Mouse (Mus musculus) forebrain, embryonic 13.5 days (tissue): ENCODE measurements at regions not wholly inside any gene's neighbourhood (a gene's known extent, or its start where the extent isn't known, plus 50 kb on each side); places are given as distances from the start of the nearest gene placed in this dataset.
"Not testable (repeated sequence)": the region's sequence is repeated elsewhere in the genome, so short reads cannot be mapped to it uniquely, and the experiment has no call there.

Experiments
- ATAC-seq: fragments of 200-750 bp; cut with Nextera tagmentation; 2 replicates; pipeline ENCODE4 v1.8.0; 2017
- H3K27ac ChIP-seq: fragments of 300-500 bp; sonication (generic); 2 replicates; pipeline ENCODE4 v1.5.1; 2015; ENCODE audit warnings: inconsistent platforms, mild to moderate bottlenecking, moderate library complexity
- H3K27me3 ChIP-seq: fragments of 300-500 bp; sonication (generic); 2 replicates; pipeline ENCODE4 v1.6.1; 2015; ENCODE audit warnings: mild to moderate bottlenecking, inconsistent platforms
- H3K36me3 ChIP-seq: fragments of 300-500 bp; sonication (generic); 2 replicates; pipeline ENCODE4 v1.6.1; 2015; ENCODE audit warnings: mild to moderate bottlenecking, inconsistent platforms; ENCODE audit not compliant: poor library complexity, severe bottlenecking
- H3K4me1 ChIP-seq: fragments of 300-500 bp; sonication (generic); 2 replicates; pipeline ENCODE4 v1.6.1; 2015; ENCODE audit warnings: inconsistent platforms
- H3K4me2 ChIP-seq: fragments of 300-500 bp; sonication (generic); 2 replicates; pipeline ENCODE4 v1.6.1; 2015; ENCODE audit warnings: inconsistent platforms, mild to moderate bottlenecking, moderate library complexity
- H3K4me3 ChIP-seq: fragments of 300-500 bp; sonication (generic); 2 replicates; pipeline ENCODE4 v1.5.1; 2015; ENCODE audit warnings: mild to moderate bottlenecking, inconsistent platforms
- H3K9ac ChIP-seq: fragments of 300-500 bp; sonication (generic); 2 replicates; pipeline ENCODE4 v1.6.1; 2015; ENCODE audit warnings: mild to moderate bottlenecking, inconsistent platforms
- H3K9me3 ChIP-seq: fragments of 300-500 bp; sonication (generic); replicated peaks from 2 replicates; pipeline ENCODE4 v1.6.1; 2016; ENCODE audit warnings: inconsistent platforms
- WGBS: fragments of 180-500 bp; shearing (Covaris S2); methylation state at CpG from one replicate; pipeline ENCODE4 v1.1.7; 2015; 5-methylcytosine and 5-hydroxymethylcytosine counted together

GRCm38 (mm10) chr15:3171774-3172173 lies 96.6 kb upstream of the Selenop start:
- Histone ChIP-seq H3K4me1 (no peaks in the 10 kb centered on the region), H3K9me3 (peaks cover 8% of the 10 kb centered on the region; the same call in 1 of the 2 replicates), H3K4me3 (no peak overlapping the region), H3K36me3 (no peaks in the 10 kb centered on the region), H3K9ac (no peak overlapping the region), H3K4me2 (no peak overlapping the region), H3K27ac (no peak overlapping the region), H3K27me3 (no peaks in the 10 kb centered on the region)
- ATAC-seq, result no peak

GRCm38 (mm10) chr15:3174072-3174471 lies 94.3 kb upstream of the Selenop start:
- ATAC-seq, result no peak

GRCm38 (mm10) chr15:3174848-3175247 lies 93.5 kb upstream of the Selenop start:
- no peak overlapping the region for H3K27ac ChIP-seq
- no peak overlapping the region for H3K4me2 ChIP-seq
- peaks cover 8% of the 10 kb centered on the region; the same call in 1 of the 2 replicates for H3K9me3 ChIP-seq
- H3K9ac ChIP-seq, result no peak overlapping the region
- no peak overlapping the region for H3K4me3 ChIP-seq
- H3K27me3 ChIP-seq, result no peaks in the 10 kb centered on the region
- H3K36me3 ChIP-seq, result no peaks in the 10 kb centered on the region
- no peaks in the 10 kb centered on the region for H3K4me1 ChIP-seq
- no peak for ATAC-seq
- 47% methylated on average over 2 of the region's 2 CpGs for WGBS

More at GRCm38 (mm10) chr15:3174072-3174471, 94.3 kb upstream of the Selenop start:
- no peak overlapping the region for H3K4me2 ChIP-seq
- H3K4me3 ChIP-seq, result no peak overlapping the region
- H3K27me3 ChIP-seq, result no peaks in the 10 kb centered on the region
- no peaks in the 10 kb centered on the region for H3K36me3 ChIP-seq
- H3K9me3 ChIP-seq, result peaks cover 8% of the 10 kb centered on the region; the same call in 1 of the 2 replicates
- no peak overlapping the region for H3K9ac ChIP-seq
- H3K27ac ChIP-seq, result no peak overlapping the region
- no peaks in the 10 kb centered on the region for H3K4me1 ChIP-seq
- 67% methylated on average over 2 of the region's 2 CpGs for WGBS

GRCm38 (mm10) chr15:3201912-3202653 lies 66.3 kb upstream of the Selenop start:
- no peak overlapping the region for H3K4me2 ChIP-seq
- H3K9ac ChIP-seq, result no peak overlapping the region
- no peaks in the 10 kb centered on the region for H3K36me3 ChIP-seq
- H3K4me3 ChIP-seq, result no peak overlapping the region
- ATAC-seq, result peak; percentile 72
- 89% methylated on average over 2 of the region's 2 CpGs for WGBS
- no peaks in the 10 kb centered on the region for H3K9me3 ChIP-seq
- no peaks in the 10 kb centered on the region for H3K27me3 ChIP-seq
- no peak overlapping the region for H3K27ac ChIP-seq
- no peaks in the 10 kb centered on the region for H3K4me1 ChIP-seq

- no peak for ATAC-seq
These were observed 62.8 kb upstream of the Selenop start for GRCm38 (mm10) chr15:3205522-3205921.

GRCm38 (mm10) chr15:3206076-3206475 lies 62.3 kb upstream of the Selenop start:
- not testable (repeated sequence) for ATAC-seq, H3K27me3 ChIP-seq, H3K4me3 ChIP-seq, H3K27ac ChIP-seq, H3K9me3 ChIP-seq, H3K9ac ChIP-seq, H3K36me3 ChIP-seq, H3K4me1 ChIP-seq, H3K4me2 ChIP-seq
- 68% methylated on average over 6 of the region's 6 CpGs for WGBS

More at GRCm38 (mm10) chr15:3205522-3205921, 62.8 kb upstream of the Selenop start:
- Histone ChIP-seq H3K4me1 (no peaks in the 10 kb centered on the region), H3K27ac (no peak overlapping the region), H3K36me3 (no peaks in the 10 kb centered on the region), H3K4me2 (no peak overlapping the region), H3K9me3 (peaks cover 5% of the 10 kb centered on the region; the same call in 1 of the 2 replicates), H3K9ac (no peak overlapping the region), H3K4me3 (no peak overlapping the region), H3K27me3 (no peaks in the 10 kb centered on the region)
- WGBS, result 80% methylated on average over 6 of the region's 6 CpGs

GRCm38 (mm10) chr15:3213721-3214120 lies 54.6 kb upstream of the Selenop start:
- 0 out of 2 replicates have a peak, but pooled peaks have one; percentile 45 for ATAC-seq
- Histone ChIP-seq H3K4me2 (no peak overlapping the region), H3K9me3 (no peaks in the 10 kb centered on the region), H3K9ac (no peak overlapping the region), H3K27ac (no peak overlapping the region), H3K27me3 (no peaks in the 10 kb centered on the region), H3K36me3 (no peaks in the 10 kb centered on the region), H3K4me3 (no peak overlapping the region), H3K4me1 (no peaks in the 10 kb centered on the region)
- 9% methylated on average over 4 of the region's 4 CpGs for WGBS

- no peaks in the 10 kb centered on the region for H3K27me3 ChIP-seq
- 46% methylated on average over 1 of the region's 1 CpGs for WGBS
- ATAC-seq, result no peak
- no peak overlapping the region for H3K27ac ChIP-seq
- no peak overlapping the region for H3K4me2 ChIP-seq
- no peak overlapping the region for H3K9ac ChIP-seq
- H3K9me3 ChIP-seq, result no peaks in the 10 kb centered on the region
- H3K4me1 ChIP-seq, result no peaks in the 10 kb centered on the region
- no peaks in the 10 kb centered on the region for H3K36me3 ChIP-seq
- no peak overlapping the region for H3K4me3 ChIP-seq
These were observed 53.1 kb upstream of the Selenop start for GRCm38 (mm10) chr15:3215201-3215600.
